Mouse (Mus musculus) yolk sac, embryonic 10.5 days (tissue): ENCODE measurements at regions not wholly inside any gene's neighbourhood (a gene's known extent, or its start where the extent isn't known, plus 50 kb on each side); places are given as distances from the start of the nearest gene placed in this dataset.
A peak's percentile ranks its signal among the peaks of the same experiment; 100 is the strongest.

ENCODE experiments used
- DNase-seq: peaks from one replicate; pipeline ENCODE4 v3.0.0-alpha.2; 2017; ENCODE audit warnings: low spot score

GRCm38 (mm10) chr9:30174646-30175045 is 211.7 kb upstream of the Ntm start:
- no peak for DNase-seq

- DNase-seq, result no peak
These were observed 212.4 kb upstream of the Ntm start for GRCm38 (mm10) chr9:30175376-30175775.

GRCm38 (mm10) chr9:30183409-30183808 is 220.5 kb upstream of the Ntm start:
- no peak for DNase-seq

- no peak for DNase-seq
These were observed 222.2 kb upstream of the Ntm start for GRCm38 (mm10) chr9:30184996-30185763.

GRCm38 (mm10) chr9:30186261-30186660 is 223.3 kb upstream of the Ntm start:
- DNase-seq, result no peak

GRCm38 (mm10) chr9:30190078-30190477 is 227.1 kb upstream of the Ntm start:
- no peak for DNase-seq

GRCm38 (mm10) chr9:30191119-30191518 is 228.2 kb upstream of the Ntm start:
- DNase-seq, result no peak

GRCm38 (mm10) chr9:30191902-30192301 is 229.0 kb upstream of the Ntm start:
- DNase-seq, result no peak

- no peak for DNase-seq
These were observed 231.9 kb upstream of the Ntm start for GRCm38 (mm10) chr9:30194866-30195265.

GRCm38 (mm10) chr9:30202411-30202810 is 224.5 kb upstream of the Snx19 start:
- no peak for DNase-seq

GRCm38 (mm10) chr9:30207631-30208030 is 219.3 kb upstream of the Snx19 start:
- no peak for DNase-seq

- DNase-seq, result no peak
These were observed 217.1 kb upstream of the Snx19 start for GRCm38 (mm10) chr9:30209806-30210205.

GRCm38 (mm10) chr9:30212471-30213075 is 214.3 kb upstream of the Snx19 start:
- no peak for DNase-seq

- no peak for DNase-seq
These were observed 192.3 kb upstream of the Snx19 start for GRCm38 (mm10) chr9:30234501-30235163.

- no peak for DNase-seq
These were observed 191.1 kb upstream of the Snx19 start for GRCm38 (mm10) chr9:30235791-30236190.

- DNase-seq, result no peak
These were observed 184.8 kb upstream of the Snx19 start for GRCm38 (mm10) chr9:30242107-30242506.

GRCm38 (mm10) chr9:30264533-30265168 is 162.3 kb upstream of the Snx19 start:
- peak; percentile 30 for DNase-seq

GRCm38 (mm10) chr9:30271081-30271480 is 155.8 kb upstream of the Snx19 start:
- DNase-seq, result no peak

GRCm38 (mm10) chr9:30273836-30274235 is 153.1 kb upstream of the Snx19 start:
- no peak for DNase-seq

GRCm38 (mm10) chr9:30278231-30278630 is 148.7 kb upstream of the Snx19 start:
- no peak for DNase-seq

GRCm38 (mm10) chr9:30283080-30283770 is 143.7 kb upstream of the Snx19 start:
- DNase-seq, result no peak

- DNase-seq, result no peak
These were observed 143.1 kb upstream of the Snx19 start for GRCm38 (mm10) chr9:30283771-30284148.
